Mouse (Mus musculus): ENCODE results near the gene Slc37a1.

GRCm38 (mm10) chr17:31311047-31311446 lies 24.5 kb downstream of the Slc37a1 start:
- TF ChIP-seq CTCF (IDR thresholded peaks at IDR 0.05; ENCODE audit: borderline replicate concordance, extremely low read depth, insufficient read depth, insufficient read length) (no peak), POLR2A (IDR thresholded peaks at IDR 0.05; ENCODE audit: borderline replicate concordance, extremely low read depth, insufficient read depth, insufficient read length, poor library complexity, severe bottlenecking) (no peak)

All from brain, embryonic 14.5 days (tissue).